Mouse (Mus musculus) intestine, embryonic 15.5 days (tissue): ENCODE data around the gene Olfr279. TPM values are rescaled to one million over a fixed set of nuclear protein-coding genes. Genes with fewer than 3 reads are reported as not detected.

ENCODE experiments used
- ATAC-seq: fragments of 200-750 bp; cut with Nextera tagmentation; 2 replicates; pipeline ENCODE4 v1.8.0; 2017; ENCODE audit warnings: moderate TSS enrichment, moderate library complexity
- H3K27ac ChIP-seq: fragments of 300-500 bp; sonication (generic); 2 replicates; pipeline ENCODE4 v1.5.1; 2015; ENCODE audit warnings: mild to moderate bottlenecking, inconsistent platforms
- H3K27me3 ChIP-seq: fragments of 300-500 bp; sonication (generic); replicated peaks from 2 replicates; pipeline ENCODE4 v1.6.1; 2015; ENCODE audit warnings: inconsistent platforms
- H3K36me3 ChIP-seq: fragments of 300-500 bp; sonication (generic); 2 replicates; pipeline ENCODE4 v1.6.1; 2015; ENCODE audit warnings: inconsistent platforms
- H3K4me1 ChIP-seq: fragments of 300-500 bp; sonication (generic); replicated peaks from 2 replicates; pipeline ENCODE4 v1.6.1; 2015; ENCODE audit warnings: inconsistent platforms
- H3K4me2 ChIP-seq: fragments of 300-500 bp; sonication (generic); replicated peaks from 2 replicates; pipeline ENCODE4 v1.6.1; 2015; ENCODE audit warnings: mild to moderate bottlenecking, inconsistent platforms
- H3K4me3 ChIP-seq: fragments of 300-500 bp; sonication (generic); replicated peaks from 2 replicates; pipeline ENCODE4 v1.5.1; 2015; ENCODE audit warnings: inconsistent platforms
- H3K9ac ChIP-seq: fragments of 300-500 bp; sonication (generic); 2 replicates; pipeline ENCODE4 v1.6.1; 2015; ENCODE audit warnings: inconsistent platforms
- H3K9me3 ChIP-seq: fragments of 300-500 bp; sonication (generic); 2 replicates; pipeline ENCODE4 v1.6.1; 2016; ENCODE audit warnings: inconsistent platforms
- WGBS: fragments of 180-500 bp; shearing (Covaris S2); methylation state at CpG from one replicate; pipeline ENCODE4 v1.1.7; 2015; 5-methylcytosine and 5-hydroxymethylcytosine counted together
- polyA plus RNA-seq: library from polyadenylated mRNA; unstranded; fragments of >200 nt; fragmentation: Nextera tagmentation; extraction: Ambion mirVana; gene quantifications from 2 replicates; pipeline ENCODE4 v1.2.1, GENCODE M21; 2015

Olfr279 gene
- polyA plus RNA-seq, 1 experiment from 2014 or later: not detected

DNA sequence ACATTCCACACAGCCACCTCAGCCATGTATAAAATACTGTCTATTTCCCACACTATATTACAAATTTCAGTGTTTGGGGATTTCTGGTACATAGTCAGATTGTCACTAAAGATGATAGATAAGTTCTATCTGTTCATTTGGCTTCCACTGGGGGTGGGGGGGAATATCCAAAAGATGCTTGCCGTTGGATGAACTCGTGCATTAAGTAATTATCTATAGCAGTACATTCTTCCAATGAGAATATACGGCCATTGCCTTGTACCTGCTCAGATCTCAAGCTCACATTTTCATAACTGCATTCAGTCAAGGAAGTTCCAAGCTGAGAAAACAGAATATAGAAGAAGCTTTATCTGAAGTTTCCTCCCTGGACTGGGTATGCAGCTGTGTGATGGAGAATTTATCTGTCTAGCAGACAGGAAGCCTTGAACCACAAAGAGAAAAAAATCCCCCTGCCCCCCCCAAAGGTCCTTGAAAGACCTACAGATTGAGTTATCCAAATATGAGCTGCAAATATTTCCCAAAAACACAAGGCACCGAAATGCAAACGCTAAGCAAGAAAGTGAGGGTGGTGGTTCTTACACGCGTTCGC, 5.7 kb upstream of the Olfr279 start:
- Histone ChIP-seq H3K36me3 (no peaks in the 10 kb centered on the region), H3K4me2 (no peak overlapping the region), H3K27me3 (no peaks in the 10 kb centered on the region), H3K9ac (no peak overlapping the region), H3K4me1 (no peaks in the 10 kb centered on the region; the same call in 1 of the 2 replicates), H3K27ac (no peak overlapping the region), H3K9me3 (no peaks in the 10 kb centered on the region), H3K4me3 (no peak overlapping the region)
- no peak for ATAC-seq
- 87% methylated on average over 8 of the region's 8 CpGs for WGBS

DNA sequence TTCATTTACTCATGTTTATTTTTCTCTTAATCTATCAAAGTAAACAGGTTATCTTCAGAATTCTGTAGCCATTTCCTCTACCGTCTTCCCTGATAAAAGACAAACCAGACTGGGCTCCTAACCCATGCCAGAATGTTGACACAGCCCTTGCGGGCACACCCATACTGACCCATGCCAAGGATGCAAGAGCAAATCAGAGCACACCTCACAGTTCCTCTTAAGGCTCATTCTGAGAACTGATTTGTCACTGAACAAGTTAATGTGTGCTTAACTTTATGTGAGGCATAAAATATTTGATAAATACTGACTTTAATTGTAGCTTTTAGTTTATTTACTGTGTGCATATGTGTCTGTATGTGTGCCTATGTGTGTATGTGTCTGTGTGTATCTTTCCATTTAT, 870 bp upstream of the Olfr279 start:
- Histone ChIP-seq H3K4me2 (no peak overlapping the region), H3K4me3 (no peak overlapping the region), H3K27me3 (no peaks in the 10 kb centered on the region), H3K36me3 (no peaks in the 10 kb centered on the region), H3K9ac (no peak overlapping the region), H3K4me1 (no peaks in the 10 kb centered on the region), H3K27ac (no peak overlapping the region), H3K9me3 (no peaks in the 10 kb centered on the region)
- 50% methylated on average over 2 of the region's 2 CpGs for WGBS
- ATAC-seq: no peak

DNA sequence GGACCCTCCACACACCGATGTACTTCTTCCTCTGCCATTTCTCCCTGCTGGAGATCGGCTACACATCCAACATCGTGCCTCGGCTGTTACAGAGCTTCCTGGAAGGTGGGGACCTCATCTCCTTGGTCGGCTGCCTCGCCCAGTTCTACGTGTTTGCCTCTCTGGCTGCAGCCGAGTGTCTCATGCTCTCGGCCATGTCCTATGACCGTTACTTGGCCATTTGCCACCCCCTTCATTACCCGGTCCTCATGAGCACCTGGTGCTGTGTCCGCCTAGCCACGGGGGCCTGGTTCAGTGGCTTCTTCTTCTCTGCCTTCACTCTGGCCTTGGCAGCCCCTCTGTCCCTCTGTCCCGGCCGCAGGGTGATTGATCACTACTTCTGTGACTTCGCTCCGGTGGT, 5.4 kb downstream of the Olfr279 start:
- 86% methylated on average over 17 of the region's 17 CpGs for WGBS
- Histone ChIP-seq H3K36me3 (no peaks in the 10 kb centered on the region), H3K4me2 (no peak overlapping the region), H3K9me3 (no peaks in the 10 kb centered on the region), H3K9ac (no peak overlapping the region), H3K27ac (no peak overlapping the region), H3K27me3 (no peaks in the 10 kb centered on the region), H3K4me1 (no peaks in the 10 kb centered on the region), H3K4me3 (no peak overlapping the region)
- ATAC-seq: no peak

DNA sequence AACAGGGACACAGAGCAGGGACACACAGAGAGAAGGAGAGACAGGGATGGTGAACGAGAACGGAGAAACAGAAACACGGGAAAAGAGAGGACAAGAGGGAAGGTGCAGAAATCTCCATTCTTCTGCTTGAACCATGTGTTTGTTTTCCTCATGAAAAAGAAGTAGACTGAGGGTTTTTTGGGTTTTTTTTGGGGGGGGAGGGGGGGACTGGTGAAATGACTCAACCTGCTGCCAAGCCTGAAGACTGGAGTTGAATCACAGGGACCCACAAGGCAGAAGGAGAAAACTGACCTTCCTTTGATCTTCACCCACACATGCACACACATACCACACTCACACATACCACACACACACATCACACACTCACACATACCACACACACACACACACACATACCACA, 11.1 kb downstream of the Olfr279 start:
- Histone ChIP-seq H3K36me3 (no peaks in the 10 kb centered on the region), H3K9me3 (no peaks in the 10 kb centered on the region), H3K4me2 (no peak overlapping the region), H3K4me3 (no peak overlapping the region), H3K9ac (no peak overlapping the region), H3K27me3 (no peaks in the 10 kb centered on the region), H3K27ac (no peak overlapping the region), H3K4me1 (no peaks in the 10 kb centered on the region)
- WGBS: 75% methylated on average over 3 of the region's 3 CpGs
- ATAC-seq: no peak

DNA sequence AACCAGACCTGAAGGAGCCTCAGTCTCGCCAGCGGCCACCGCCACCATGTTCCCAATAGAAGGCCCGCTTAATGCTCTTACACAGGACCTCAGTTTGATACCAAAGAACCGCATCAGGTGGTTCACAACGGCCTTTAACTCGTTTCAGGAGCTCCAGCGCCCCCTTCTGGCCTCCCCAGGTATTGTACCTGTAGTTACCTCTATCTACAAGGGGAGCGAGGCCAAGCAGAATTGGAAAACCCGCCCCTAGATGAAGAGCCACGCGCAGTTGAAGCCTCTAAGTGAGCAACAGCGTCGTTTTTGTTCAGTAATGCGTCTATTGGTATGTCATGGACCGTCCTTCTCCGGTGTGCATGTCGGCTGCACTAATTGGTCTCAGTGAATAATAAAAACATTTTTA, 12.3 kb downstream of the Olfr279 start:
- ATAC-seq: no peak
- H3K9ac ChIP-seq: no peak overlapping the region
- 16% methylated on average over 18 of the region's 18 CpGs for WGBS
- no peak overlapping the region for H3K4me3 ChIP-seq
- H3K36me3 ChIP-seq: no peaks in the 10 kb centered on the region
- H3K27me3 ChIP-seq: no peaks in the 10 kb centered on the region
- no peaks in the 10 kb centered on the region for H3K9me3 ChIP-seq
- H3K4me2 ChIP-seq: no peak overlapping the region
- H3K27ac ChIP-seq: no peak overlapping the region
- no peaks in the 10 kb centered on the region for H3K4me1 ChIP-seq

DNA sequence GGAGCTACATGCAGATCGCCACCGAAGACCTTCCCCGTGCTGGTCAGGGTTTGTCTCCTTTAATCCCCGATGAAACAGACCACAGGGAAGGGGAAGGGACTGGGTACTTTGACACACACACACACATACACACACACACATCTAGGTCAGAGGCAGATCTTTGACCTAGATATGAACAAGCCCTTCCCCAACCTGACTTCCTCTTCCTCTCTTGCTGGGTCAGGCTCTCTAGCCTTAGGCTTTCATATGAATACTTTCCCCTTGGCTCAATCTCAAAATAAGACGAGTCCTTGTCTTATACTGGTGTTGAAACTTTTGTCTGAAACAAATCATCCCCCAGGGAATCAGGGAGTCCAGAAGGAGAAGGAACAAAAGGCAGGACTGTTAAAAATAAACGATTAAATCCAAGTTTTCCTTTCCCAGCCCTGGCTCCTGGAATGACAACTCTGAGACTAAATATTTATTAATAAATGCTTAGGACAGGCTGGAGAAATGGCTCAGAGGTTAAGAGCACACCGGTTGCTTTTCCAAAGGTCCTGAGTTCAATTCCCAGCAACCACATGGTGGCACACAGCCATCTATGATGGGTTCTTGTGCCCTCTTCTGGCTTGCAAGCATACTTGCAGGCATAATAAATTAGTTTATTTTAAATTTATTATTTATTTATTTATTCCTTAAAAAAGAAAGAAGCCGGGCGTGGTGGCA, 14.2 kb downstream of the Olfr279 start:
- no peak overlapping the region for H3K27ac ChIP-seq
- ATAC-seq: no peak
- peaks cover 6% of the 10 kb centered on the region for H3K4me1 ChIP-seq
- no peaks in the 10 kb centered on the region for H3K36me3 ChIP-seq
- no peaks in the 10 kb centered on the region for H3K9me3 ChIP-seq
- no peaks in the 10 kb centered on the region for H3K27me3 ChIP-seq
- whole genome bisulfite sequencing: 68% methylated on average over 9 of the region's 9 CpGs
- no peak overlapping the region for H3K4me2 ChIP-seq
- H3K4me3 ChIP-seq: no peak overlapping the region
- no peak overlapping the region for H3K9ac ChIP-seq

DNA sequence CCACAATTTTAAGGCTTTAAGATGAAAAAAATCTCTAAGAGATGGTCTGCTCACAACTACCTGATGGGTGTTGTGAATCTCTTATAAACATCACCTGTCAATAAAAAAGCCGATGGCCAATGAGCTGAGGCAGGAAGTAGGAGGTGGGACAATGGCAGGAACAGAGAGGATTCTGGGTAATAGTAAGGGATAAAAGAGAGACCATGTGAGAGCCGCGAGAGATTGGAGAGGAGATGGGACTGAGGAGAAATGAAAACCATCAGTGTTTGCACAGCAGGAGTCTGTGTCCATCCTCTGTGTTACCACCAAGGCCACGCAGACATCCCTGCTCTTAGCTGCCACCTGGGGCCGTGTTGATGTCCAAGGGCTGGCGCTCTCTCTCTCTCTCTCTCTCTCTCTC, 15.1 kb downstream of the Olfr279 start:
- no peak for ATAC-seq
- 92% methylated on average over 5 of the region's 6 CpGs for WGBS
- H3K4me2 ChIP-seq: no peak overlapping the region
- no peaks in the 10 kb centered on the region for H3K27me3 ChIP-seq
- H3K4me1 ChIP-seq: peaks cover 6% of the 10 kb centered on the region
- H3K9ac ChIP-seq: no peak overlapping the region
- no peak overlapping the region for H3K4me3 ChIP-seq
- no peak overlapping the region for H3K27ac ChIP-seq
- H3K36me3 ChIP-seq: no peaks in the 10 kb centered on the region
- no peaks in the 10 kb centered on the region for H3K9me3 ChIP-seq

DNA sequence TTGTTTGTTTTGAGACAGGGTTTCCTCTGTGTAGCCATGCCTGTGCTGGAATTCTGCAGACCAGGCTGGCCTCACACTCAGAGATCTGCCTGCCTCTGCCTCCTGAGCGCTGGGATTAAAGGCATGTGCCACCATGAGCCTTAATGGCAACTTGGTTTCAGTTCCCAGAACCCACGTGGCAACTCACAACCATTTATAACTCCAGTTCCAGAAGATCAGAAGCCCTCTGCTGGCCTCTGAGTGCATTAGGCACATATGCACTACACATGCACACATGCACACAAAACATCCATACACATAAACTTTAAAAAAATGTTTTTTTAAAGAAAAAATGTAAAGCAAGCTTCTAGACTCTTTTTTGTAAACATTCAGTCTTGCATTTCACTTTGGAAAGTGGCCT, 17.2 kb downstream of the Olfr279 start:
- WGBS: 56% methylated on average over 2 of the region's 2 CpGs
- H3K27me3 ChIP-seq: no peaks in the 10 kb centered on the region
- H3K9me3 ChIP-seq: no peaks in the 10 kb centered on the region
- peaks cover 6% of the 10 kb centered on the region for H3K4me1 ChIP-seq
- no peak for ATAC-seq
- H3K4me3 ChIP-seq: no peak overlapping the region
- no peak overlapping the region for H3K9ac ChIP-seq
- H3K36me3 ChIP-seq: no peaks in the 10 kb centered on the region
- no peak overlapping the region for H3K27ac ChIP-seq
- H3K4me2 ChIP-seq: no peak overlapping the region

DNA sequence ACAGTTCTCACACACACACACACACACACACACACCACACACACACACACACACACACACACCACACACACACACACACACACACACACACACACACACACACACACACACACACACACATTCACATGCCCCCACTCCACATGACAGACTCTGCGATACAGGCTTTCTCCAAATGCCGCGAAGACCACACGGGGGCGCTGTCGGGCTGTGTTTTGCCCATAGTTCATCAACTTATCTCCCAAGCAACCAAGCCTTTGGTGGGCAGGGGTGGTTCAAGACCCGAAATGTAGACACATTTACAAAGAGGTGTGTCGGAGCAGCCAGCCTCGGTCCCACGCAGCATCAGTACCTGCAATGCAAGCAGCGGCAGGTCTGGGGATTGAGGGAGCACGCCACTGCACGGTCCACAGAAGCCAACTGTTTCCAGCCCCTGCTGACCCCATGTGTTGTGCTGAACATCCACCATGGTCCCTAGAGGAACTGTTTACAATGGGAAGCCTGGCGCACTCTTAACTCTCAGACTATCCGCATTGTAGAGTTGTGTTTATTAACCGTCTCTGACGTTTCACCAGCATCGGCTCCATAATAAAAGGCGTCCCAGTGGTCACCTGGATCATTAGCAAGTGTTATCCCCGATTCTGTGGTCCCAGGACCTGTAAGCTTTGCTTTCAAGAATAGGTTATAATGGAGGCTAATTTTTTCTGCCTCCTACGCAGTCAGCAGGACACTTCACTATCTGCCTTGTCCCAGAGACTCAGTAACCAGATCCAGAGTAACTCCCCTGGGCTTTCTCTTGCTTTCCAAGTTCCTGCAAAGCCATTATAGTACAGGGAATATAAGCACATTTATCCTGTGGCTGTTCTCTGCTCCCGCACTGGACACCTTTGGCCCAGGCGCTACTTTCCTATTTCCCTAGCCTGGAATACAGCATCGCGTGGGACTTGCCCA, 18.5 kb downstream of the Olfr279 start:
- H3K9ac ChIP-seq: no peak overlapping the region
- H3K4me1 ChIP-seq: peaks cover 6% of the 10 kb centered on the region
- H3K4me2 ChIP-seq: peak overlapping the region; percentile 61
- ATAC-seq: peak; percentile 53; the same call in 1 of the 2 replicates
- H3K36me3 ChIP-seq: no peaks in the 10 kb centered on the region
- H3K4me3 ChIP-seq: peak overlapping the region; percentile 16
- no peaks in the 10 kb centered on the region for H3K27me3 ChIP-seq
- no peaks in the 10 kb centered on the region for H3K9me3 ChIP-seq
- WGBS: 23% methylated on average over 25 of the region's 25 CpGs
- no peak overlapping the region for H3K27ac ChIP-seq

DNA sequence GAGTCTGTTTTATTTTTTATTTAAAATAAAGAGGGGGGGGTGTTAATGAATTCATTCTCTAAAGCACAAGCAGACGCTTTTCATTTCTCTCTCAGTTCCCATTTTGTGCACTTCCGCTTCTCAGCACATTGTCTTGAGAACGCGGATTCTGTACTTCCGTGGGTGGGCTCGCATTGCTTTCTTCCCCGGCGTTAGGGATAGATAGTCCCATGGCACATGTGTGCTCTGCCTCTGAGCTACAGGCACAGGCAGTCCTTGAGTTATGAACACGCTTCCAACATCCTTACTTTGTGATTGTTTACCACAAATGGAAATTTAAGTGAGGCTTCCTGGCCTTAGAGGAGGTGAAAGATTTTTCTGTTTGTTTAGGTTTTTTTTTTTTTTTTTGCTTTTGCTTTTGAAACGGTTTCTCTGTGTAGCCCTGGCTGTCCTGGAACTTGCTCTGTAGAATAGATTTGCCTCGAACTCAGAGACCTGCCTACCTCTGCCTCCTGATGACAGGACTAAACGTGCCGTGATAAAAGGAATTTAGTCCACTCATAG, 19.3 kb downstream of the Olfr279 start:
- 68% methylated on average over 13 of the region's 13 CpGs for WGBS

DNA sequence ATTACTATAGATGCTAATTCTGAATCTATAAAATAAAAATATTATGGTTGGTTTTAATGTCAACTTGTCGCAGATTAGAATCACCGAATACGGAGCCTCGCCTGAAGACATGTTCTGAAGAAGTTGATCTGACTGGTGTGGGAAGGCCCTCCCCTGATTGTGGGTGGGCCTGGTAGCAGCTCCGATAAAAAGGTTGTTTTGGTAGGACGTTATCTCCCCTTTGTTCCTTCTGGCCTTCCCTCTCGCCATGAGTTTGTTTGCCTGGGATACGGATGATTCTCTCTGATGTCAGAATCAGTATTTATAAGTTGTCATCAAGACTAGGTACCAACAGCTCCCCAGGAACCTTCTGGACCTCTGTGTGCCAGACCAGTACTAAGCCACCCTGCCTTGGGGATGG, 20.0 kb downstream of the Olfr279 start:
- no peaks in the 10 kb centered on the region for H3K9me3 ChIP-seq
- 59% methylated on average over 8 of the region's 8 CpGs for WGBS

More for the DNA sequence above, 19.3 kb downstream of the Olfr279 start:
- Histone ChIP-seq H3K4me3 (no peak overlapping the region), H3K4me2 (peak overlapping the region; percentile 61; the same call in 1 of the 2 replicates), H3K9me3 (no peaks in the 10 kb centered on the region), H3K27me3 (no peaks in the 10 kb centered on the region), H3K36me3 (no peaks in the 10 kb centered on the region), H3K4me1 (peaks cover 6% of the 10 kb centered on the region), H3K9ac (no peak overlapping the region), H3K27ac (no peak overlapping the region)
- no peak for ATAC-seq

DNA sequence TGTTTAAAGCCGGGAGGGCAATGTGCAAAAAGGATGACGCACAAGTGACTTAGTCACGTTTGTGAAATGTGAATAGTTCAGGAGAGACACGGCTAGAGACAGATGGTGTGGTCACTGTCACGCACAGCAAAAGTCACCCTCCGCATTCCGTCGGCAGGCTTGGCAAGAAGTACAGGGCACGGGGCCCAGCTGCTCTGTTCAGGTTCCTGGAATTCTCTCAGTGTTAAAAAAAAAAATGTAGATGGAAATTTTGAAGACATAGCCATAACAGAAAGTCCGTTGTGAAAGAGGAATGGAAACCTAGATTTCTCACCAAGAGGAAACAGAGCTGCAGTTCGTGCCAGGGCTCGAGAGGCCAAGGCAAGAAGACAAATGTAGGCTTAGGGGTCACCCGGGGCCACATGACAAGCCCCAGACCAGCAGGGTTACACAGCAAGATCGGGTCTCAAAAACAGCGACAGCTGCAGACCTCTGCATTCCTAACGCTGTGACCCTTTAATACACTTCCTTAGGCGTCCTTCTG, 20.7 kb downstream of the Olfr279 start:
- H3K27ac ChIP-seq: no peak overlapping the region

More for the DNA sequence above, 20.0 kb downstream of the Olfr279 start:
- Histone ChIP-seq H3K4me2 (no peak overlapping the region), H3K9ac (no peak overlapping the region), H3K36me3 (no peaks in the 10 kb centered on the region), H3K27me3 (no peaks in the 10 kb centered on the region), H3K4me3 (no peak overlapping the region), H3K27ac (no peak overlapping the region), H3K4me1 (peaks cover 6% of the 10 kb centered on the region)
- ATAC-seq: no peak

More for the DNA sequence above, 20.7 kb downstream of the Olfr279 start:
- Histone ChIP-seq H3K9ac (no peak overlapping the region), H3K36me3 (no peaks in the 10 kb centered on the region), H3K9me3 (no peaks in the 10 kb centered on the region), H3K4me2 (no peak overlapping the region), H3K27me3 (no peaks in the 10 kb centered on the region), H3K4me1 (peaks cover 6% of the 10 kb centered on the region), H3K4me3 (no peak overlapping the region)
- no peak for ATAC-seq
- WGBS: 40% methylated on average over 17 of the region's 17 CpGs
